Mouse (Mus musculus) embryo, embryonic 10 days (tissue): ENCODE data around the gene Sctr.

Experiments used
- DNase-seq: peaks from one replicate; pipeline ENCODE4 v3.0.0-alpha.2; 2015; ENCODE audit warnings: low spot score

Sctr gene

GRCm38 (mm10) chr1:120006844-120007790, at the start of gene Sctr:
TSS of gene Sctr (plus strand) at chr1:120006894.
- DNase-seq, result peak; percentile 64

GRCm38 (mm10) chr1:119957716-119958222, 48.9 kb upstream of the Sctr start:
- no peak for DNase-seq

GRCm38 (mm10) chr1:119959464-119959863, 47.2 kb upstream of the Sctr start:
- DNase-seq, result no peak

GRCm38 (mm10) chr1:119959920-119960319, 46.8 kb upstream of the Sctr start:
- no peak for DNase-seq

- DNase-seq, result no peak
Observed at GRCm38 (mm10) chr1:119965804-119966514, 40.7 kb upstream of the Sctr start.

- no peak for DNase-seq
Observed at GRCm38 (mm10) chr1:119973117-119973516, 33.6 kb upstream of the Sctr start.

GRCm38 (mm10) chr1:119975141-119975540, 31.6 kb upstream of the Sctr start:
- no peak for DNase-seq

- DNase-seq, result no peak
Observed at GRCm38 (mm10) chr1:119986555-119986954, 20.1 kb upstream of the Sctr start.

GRCm38 (mm10) chr1:119996798-119997581, 9.7 kb upstream of the Sctr start, which contains the start of gene Cfap221:
TSS of gene Cfap221 (minus strand) at chr1:119997234.
- DNase-seq, result peak; percentile 95

GRCm38 (mm10) chr1:119997644-119998043, 9.1 kb upstream of the Sctr start:
- peak; percentile 51 for DNase-seq

GRCm38 (mm10) chr1:120007851-120008588, 1.3 kb downstream of the Sctr start:
- DNase-seq, result no peak

- DNase-seq, result no peak
Observed at GRCm38 (mm10) chr1:120012638-120013037, 5.9 kb downstream of the Sctr start.

- DNase-seq, result peak; percentile 67
Observed at GRCm38 (mm10) chr1:120013111-120013510, 6.4 kb downstream of the Sctr start.

- DNase-seq, result peak; percentile 32
Observed at GRCm38 (mm10) chr1:120016240-120016639, 9.5 kb downstream of the Sctr start.

GRCm38 (mm10) chr1:120018900-120019299, 12.2 kb downstream of the Sctr start:
- no peak for DNase-seq

- DNase-seq, result no peak
Observed at GRCm38 (mm10) chr1:120019428-120019827, 12.7 kb downstream of the Sctr start.

GRCm38 (mm10) chr1:120020322-120020897, 13.7 kb downstream of the Sctr start:
- no peak for DNase-seq

- no peak for DNase-seq
Observed at GRCm38 (mm10) chr1:120021951-120022350, 15.3 kb downstream of the Sctr start.

GRCm38 (mm10) chr1:120024331-120025049, 17.8 kb downstream of the Sctr start:
- peak; percentile 20 for DNase-seq

GRCm38 (mm10) chr1:120025050-120025439, 18.4 kb downstream of the Sctr start:
- no peak for DNase-seq
